Mouse (Mus musculus): ENCODE results near the gene Thrap3.

Gene Thrap3

DNA sequence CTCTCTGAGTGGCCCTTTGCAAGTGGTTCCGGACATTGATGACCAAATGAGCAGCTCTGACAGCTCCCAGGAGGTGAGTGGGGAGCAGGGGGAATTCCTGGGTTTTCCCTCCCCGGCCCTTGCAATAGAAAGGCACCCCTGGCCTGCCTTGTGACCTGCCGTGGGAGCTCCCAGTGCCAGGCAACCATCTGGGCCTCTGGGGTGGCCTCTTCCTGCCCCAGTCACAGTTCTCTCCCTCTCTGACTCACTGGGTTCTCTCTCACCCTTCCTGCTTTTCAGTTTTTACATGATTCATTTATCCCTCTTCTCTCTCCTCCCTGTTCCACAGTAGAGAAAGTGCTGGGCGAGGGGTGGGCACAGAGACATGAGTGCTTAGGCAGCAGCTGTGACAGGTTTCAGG, 64.8 kb downstream of the Thrap3 start:
- no peak for DNase-seq

DNA sequence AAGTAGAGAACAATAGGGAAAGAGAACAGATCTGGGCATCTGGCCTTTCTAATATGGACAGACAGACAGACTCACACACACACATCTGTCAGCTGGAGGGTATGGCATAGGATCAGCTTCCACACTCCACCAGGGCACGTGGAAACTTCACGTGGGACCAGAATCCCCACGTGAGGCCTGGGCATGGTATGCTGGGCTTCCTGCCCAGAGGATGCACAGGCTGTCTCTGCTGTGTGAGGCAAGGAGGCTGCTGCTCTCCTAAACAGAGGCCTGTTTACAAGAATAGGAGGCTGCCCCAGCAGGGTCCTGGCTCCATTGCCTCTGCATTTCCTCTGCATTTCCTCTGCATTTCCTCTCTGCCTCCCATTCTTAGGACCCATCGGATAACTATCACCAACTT, 67.9 kb downstream of the Thrap3 start:
- DNase-seq = no peak

DNA sequence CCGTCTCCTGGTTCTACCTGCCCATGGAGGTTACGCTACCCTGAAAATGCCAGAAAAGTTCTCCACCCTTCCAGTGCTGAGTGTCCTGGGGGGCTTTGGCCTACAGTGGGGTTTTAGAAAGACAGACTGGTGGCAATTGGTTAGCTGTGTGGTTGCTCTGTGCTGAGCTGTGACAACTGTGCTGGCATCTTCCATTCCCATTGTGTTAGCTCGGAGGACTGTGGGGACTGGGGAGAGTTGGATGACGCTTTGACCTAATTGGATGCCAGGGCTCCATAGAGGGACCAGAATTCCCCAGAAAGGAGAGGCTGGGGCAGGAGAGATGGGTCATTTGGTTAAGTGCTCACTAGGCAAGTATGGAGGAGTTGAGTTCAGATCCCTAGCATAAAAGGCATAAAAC, 68.3 kb downstream of the Thrap3 start:
- DNase-seq = no peak

DNA sequence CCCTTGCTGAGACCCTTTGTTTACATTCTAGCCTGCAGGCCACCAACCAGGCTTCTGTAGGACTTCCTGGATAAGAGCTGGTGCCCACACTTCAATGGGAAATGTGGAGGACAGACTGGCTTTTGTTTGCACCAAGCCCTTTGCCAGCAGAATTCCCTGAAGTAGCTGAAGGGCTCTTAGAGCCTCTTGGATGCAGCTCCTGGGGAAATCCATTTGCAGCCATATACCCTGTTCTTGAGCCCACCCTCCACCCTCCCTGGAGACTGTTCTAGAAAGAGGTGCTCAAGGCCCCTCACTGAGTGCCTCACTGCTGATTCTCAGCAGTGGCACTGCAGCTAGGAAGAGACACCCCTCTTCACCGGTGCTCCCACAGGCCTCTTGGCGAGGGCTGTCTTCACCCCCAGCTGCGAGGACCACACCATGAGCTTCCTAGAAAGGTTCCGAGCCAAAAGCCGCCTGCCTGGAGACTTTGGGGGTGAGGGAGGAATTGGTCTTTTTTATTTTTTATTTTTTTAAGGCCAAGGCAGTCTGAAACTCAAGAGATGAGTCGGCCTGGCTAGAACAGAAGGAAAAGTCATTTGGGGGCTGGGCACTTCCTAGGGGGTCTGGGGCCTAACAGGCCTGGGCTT, 69.8 kb downstream of the Thrap3 start:
- DNase-seq = no peak

DNA sequence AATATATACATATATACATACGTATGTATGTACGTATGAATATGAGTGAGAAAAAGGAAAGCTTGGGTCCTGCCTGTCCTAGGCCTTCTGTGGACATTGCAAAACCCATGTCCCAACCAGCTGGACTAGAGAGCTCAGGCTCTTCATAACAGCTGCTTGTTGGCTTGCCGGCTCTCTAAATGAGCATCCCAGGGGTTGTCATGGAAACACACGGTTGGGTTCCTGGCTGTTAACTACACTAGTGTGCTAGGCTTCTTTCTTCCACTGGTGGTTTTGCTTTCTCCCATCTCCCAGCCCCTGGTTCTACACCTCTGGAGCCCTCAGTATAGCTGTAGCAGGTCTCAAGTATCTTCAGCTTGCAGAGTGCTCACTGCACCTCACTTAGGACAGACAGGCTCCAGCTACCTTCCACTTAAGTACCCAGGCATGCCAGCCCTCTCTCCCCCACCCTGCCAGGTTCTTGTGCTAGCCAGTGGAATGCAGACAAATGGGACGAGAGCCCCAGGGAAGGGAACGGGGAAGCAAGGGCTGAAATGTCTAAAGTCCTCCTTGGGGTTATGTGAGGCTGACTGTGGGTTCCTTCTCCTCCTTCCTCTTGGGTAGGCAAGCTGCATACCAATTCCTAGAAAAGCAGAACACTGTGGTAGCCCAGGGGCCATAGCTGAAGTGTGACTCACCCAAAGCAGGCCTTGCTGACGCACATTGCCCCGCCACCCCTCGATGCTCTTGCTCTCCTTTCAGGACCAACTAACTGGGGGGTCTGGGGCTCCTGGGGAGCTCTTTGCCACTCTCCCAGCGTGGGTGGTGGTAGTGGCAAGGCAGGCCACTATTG, 71.1 kb downstream of the Thrap3 start:
- DNase-seq = peak; percentile 98

DNA sequence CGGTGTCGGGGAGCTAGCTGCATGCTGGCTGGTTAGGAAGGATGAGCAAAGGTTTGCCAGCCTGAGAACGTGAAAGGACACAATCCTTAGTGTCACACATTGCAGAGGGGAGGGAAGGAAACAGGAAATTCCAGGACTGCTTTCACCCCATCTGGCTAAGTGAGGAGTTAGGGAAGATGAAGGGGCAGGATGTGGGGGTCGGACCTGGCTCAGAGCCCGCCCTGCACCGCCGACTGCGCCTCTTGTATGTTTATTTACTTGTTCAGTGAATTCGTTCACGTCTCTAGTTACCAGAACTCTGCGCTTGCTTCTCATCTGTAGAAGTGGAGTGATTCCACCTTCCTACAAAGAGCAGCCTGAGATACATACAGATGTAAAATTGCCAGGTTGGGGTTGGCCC, 72.1 kb downstream of the Thrap3 start:
- no peak for DNase-seq

DNA sequence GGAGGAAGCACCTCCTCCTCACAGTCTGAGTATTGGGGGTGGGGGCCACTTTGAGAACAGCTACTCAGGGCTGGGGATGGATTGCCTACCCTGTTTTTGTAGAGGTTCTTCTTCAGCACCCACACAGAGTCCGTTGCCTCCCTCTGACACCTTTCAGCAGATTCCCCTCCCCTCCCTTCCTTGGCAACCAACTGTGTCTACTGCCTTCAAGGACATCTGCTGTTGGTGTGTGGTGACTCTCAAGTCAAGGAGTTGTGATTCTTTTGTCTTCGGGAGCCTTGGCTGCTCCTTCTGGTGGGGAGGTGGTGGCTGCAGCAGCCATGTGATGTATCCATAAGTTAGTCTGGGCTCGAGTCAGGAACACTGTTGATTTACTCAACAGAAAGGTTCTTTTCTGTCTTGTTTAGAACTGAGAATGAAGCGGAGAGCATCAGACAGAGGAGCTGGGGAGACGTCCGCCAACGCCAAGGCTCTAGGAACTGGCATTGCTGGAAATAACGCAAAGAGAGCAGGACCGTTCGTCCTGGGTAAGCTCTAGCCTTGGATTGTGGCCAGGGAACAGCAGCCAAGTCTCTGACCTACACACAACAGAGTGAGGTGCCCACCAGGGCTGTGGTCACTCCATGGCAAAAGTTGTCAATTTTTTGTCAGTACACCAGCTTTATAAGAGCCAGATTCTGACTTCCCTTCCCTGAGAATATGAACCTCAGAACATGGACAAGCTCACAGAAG, 79.1 kb downstream of the Thrap3 start:
- no peak for DNase-seq

DNA sequence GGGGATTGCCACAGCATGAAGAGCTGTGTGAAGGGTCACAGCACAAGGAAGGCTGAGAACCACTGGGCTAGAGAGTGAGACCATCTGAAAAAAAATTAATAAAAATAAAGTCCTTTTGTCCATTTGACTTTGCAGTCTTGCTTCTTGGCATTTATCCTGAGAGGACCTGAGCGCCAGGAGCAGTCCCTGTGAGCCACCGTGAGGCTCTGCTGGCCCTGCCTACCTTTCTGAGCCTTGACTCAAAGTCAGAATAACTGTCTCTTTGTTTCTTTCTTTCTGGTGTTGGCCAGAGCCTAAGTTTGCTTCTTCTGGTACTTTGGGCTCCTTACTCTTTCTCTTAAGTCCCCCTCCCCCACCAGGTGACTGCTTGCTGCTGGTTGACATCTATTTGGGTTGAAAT, 82.1 kb downstream of the Thrap3 start:
- no peak for DNase-seq

DNA sequence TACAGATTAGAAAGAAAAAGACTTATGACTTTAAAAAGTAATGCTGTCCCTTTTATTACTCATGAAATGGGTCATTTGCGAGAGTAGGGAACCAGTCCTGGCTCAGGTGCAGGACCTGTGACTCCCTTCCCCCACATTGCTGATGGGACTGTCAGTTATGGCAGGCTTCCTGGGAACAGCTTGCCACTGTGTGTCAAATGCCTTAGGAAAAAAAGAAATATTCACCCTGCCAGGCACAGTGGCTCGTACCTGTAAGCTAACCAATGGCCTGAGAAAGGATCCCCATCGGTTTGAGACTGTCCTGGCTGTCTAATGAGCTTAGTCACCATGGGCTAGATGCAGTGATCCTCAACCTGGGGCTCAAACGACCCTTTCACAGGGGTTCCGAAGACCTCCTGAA, 82.5 kb downstream of the Thrap3 start:
- no peak for DNase-seq

DNA sequence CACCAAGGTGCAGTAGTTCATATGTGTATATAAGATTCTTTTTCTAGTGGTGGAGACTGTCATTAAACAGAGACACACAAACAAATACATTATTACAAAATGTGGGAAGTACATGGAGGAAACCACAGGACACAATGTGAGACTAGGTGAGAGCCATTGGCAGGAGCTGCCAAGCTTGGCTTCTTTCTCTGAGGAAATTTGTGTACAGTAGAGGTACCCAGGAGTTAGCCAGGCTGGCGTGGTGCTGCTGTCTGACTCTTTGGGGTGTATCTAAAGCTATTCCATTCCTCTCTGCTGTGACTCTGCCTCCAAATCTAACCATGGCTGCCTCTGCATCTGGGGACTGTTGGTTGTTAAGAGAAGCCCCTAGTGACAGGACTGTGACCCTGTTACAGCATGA, 83.5 kb downstream of the Thrap3 start:
- no peak for DNase-seq

DNA sequence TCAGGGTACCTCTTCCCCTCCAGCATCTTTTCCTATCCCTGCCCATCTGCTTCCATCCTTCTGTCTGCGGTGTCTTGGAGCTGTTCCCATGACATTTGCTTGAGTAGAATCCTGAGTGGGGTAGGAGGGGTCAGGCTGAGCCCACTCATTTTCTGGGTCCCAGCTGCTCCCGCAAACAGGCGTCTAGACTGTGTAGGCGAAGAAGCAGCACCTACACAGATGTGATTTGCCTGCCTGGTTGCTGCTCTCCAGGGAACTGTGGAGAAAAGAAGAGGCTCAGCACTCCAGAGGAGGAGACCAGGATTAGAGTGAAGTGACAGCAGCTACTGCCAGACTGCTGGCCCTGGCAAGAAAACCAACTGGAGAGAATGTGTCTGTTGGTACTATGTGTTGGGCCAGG, 83.9 kb downstream of the Thrap3 start:
- DNase-seq = no peak

DNA sequence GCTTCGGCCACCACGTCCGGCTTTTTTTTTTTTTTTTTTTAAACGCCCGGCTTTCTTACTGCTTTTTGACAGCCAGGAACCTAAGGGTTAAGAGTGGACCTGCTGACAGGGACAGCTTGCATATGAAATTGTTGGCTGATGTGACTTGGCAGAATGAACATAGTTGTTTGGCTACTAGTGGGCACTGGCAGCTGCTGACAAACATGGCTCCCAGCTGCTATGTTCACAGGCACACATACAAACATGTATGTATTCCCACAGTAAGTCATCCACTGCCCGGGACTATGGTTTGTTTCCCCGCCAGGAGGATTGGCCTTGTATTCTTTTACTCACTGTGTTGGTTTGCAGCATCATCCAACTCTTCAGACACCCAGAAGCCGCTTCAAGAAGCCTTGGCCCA, 85.4 kb downstream of the Thrap3 start:
- no peak for DNase-seq

DNA sequence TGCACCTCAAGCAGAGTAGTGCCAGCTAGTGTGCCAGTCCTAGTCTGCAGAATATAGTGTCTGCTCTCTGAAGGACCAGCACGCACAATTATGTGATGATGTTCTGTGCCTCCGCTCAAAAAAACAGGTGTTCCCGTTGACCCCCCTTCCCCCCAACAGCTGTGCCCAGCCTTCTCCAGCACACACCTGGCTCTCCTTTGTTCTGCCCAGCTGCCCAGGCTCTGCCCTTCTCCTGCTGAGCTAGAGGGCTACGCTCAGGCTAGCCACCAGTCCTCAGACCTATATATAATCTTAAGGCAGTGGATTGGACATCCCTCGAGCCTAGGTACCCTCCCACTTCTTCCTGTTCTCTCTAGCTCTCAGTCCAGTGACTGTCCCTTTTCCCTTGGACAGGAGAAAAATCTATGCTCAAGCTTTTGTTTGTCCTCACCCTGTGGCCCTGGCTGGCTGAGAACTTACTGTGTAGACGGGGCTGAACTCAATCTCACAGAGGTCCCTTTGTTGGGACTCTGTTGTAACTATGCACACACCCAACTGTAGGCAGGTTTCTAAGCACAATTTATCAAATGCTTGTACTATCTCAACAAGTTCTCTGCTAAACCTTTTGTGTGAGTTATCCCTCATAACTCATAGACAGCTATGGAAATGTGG, 86.6 kb downstream of the Thrap3 start:
- DNase-seq = no peak

DNA sequence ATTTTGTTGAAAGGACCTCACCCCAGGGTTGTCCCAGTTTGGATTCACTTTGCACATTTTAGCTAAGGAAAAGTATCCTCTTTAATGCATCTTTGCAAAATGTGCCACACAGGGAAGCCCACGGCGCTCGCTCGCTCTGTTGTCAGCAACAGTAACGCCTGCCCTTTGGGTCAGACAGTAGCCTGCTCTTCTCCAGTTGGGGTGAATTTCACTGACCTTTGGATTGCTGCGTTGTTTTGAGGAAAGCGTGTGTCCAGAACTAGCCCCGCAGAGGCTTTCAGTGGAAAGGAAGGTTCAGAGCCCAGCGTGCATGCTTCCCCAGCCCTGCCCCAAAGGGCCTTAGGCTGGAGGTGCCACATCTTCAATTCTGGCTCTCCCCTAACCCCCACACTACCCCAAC, 87.1 kb downstream of the Thrap3 start:
- no peak for DNase-seq

Data from heart, adult 11 months (tissue).